Mouse (Mus musculus) thymus, adult 2 months (tissue): Measurements from ENCODE around the gene Srpk2.

Experiments used
- CTCF ChIP-seq: fragments of 200-500 bp; IDR thresholded peaks from 2 replicates; pipeline ENCODE4 v1.5.1; 2012; ENCODE audit warnings: mild to moderate bottlenecking, control low read depth, low read length, moderate library complexity, borderline replicate concordance; ENCODE audit not compliant: control insufficient read depth, poor library complexity, insufficient read depth; ENCODE audit errors: extremely low read depth
- POLR2A ChIP-seq: fragments of 200-500 bp; IDR thresholded peaks from 2 replicates; pipeline ENCODE4 v1.6.1; 2012; ENCODE audit warnings: mild to moderate bottlenecking, low read length, control low read depth, moderate library complexity; ENCODE audit not compliant: control insufficient read depth, poor library complexity, insufficient read depth; ENCODE audit errors: extremely low read depth

DNA sequence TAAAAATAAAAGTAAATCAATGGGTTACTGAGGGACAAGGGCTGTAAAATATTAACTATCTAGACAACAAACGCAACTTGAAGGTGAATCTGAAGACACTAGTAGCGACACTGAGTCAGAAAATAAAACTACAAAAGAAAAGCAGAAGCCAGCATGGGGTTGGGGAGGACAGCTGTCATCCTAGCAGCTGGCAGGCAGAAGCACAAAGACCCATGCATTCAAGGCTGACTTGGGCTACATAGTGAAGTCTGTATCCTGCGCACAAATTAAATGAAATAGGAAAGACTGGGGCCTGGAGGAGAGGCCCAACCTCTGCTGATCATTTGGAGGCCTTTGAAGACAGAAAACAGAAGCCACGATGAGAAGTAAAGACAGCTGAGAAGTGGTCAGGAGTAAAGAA, 106.6 kb downstream of the Srpk2 start:
- TF ChIP-seq CTCF: no peak
- TF ChIP-seq POLR2A: no peak
